Mouse (Mus musculus): ENCODE results near the gene Icam5.

DNA sequence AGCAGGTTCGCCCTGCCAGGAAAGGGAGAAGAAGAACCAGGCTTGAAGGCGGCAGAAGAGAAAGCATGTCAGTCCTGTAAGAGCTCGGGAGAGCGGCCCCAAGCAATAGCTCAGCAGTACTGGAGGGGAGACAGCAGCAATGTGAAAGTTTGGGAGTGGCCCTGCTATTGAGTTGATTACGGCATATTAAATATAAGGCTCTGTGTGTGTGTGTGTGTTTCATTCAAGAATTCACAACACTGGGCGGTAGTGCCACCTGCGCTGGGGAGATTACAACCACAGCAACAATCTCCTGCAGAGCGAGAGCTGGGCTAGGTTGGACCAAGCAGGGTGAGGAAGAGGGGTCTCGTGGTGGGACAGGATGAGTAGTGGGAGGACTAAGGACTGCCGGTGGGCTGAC, 19.7 kb downstream of the Icam5 start:
- TF ChIP-seq CTCF (conservative IDR thresholded peaks at IDR 0.05; ENCODE audit: low read length), result no peak
- TF ChIP-seq POU5F1 (IDR thresholded peaks at IDR 0.05; ENCODE audit: borderline replicate concordance, low read length), result no peak

Data from E14TG2a.4 (cell line).